Mouse (Mus musculus) lung, embryonic 15.5 days (tissue): ENCODE results near the gene Gsto2. TPM values are rescaled to one million over a fixed set of nuclear protein-coding genes. Genes with fewer than 3 reads are reported as not detected.

Experiments used
- ATAC-seq: fragments of 200-750 bp; cut with Nextera tagmentation; 2 replicates; pipeline ENCODE4 v1.8.0; 2017; ENCODE audit warnings: moderate number of reproducible peaks, borderline replicate concordance; ENCODE audit not compliant: low FRiP score, low TSS enrichment; ENCODE audit errors: extremely low read depth
- H3K27ac ChIP-seq: fragments of 300-500 bp; sonication (generic); 2 replicates; pipeline ENCODE4 v1.5.1; 2015; ENCODE audit warnings: moderate library complexity, mild to moderate bottlenecking, inconsistent platforms
- H3K27me3 ChIP-seq: fragments of 300-500 bp; sonication (generic); 2 replicates; pipeline ENCODE4 v1.6.1; 2015; ENCODE audit warnings: inconsistent platforms
- H3K36me3 ChIP-seq: fragments of 300-500 bp; sonication (generic); 2 replicates; pipeline ENCODE4 v1.6.1; 2015; ENCODE audit warnings: inconsistent platforms
- H3K4me1 ChIP-seq: fragments of 300-500 bp; sonication (generic); 2 replicates; pipeline ENCODE4 v1.6.1; 2015; ENCODE audit warnings: inconsistent platforms
- H3K4me2 ChIP-seq: fragments of 300-500 bp; sonication (generic); 2 replicates; pipeline ENCODE4 v1.6.1; 2015; ENCODE audit warnings: inconsistent platforms, mild to moderate bottlenecking, moderate library complexity
- H3K4me3 ChIP-seq: fragments of 300-500 bp; sonication (generic); 2 replicates; pipeline ENCODE4 v1.5.1; 2015; ENCODE audit warnings: mild to moderate bottlenecking, inconsistent platforms
- H3K9ac ChIP-seq: fragments of 300-500 bp; sonication (generic); 2 replicates; pipeline ENCODE4 v1.6.1; 2015; ENCODE audit warnings: inconsistent platforms
- H3K9me3 ChIP-seq: fragments of 300-500 bp; sonication (generic); 2 replicates; pipeline ENCODE4 v1.6.1; 2016; ENCODE audit warnings: inconsistent platforms
- WGBS: fragments of 180-500 bp; shearing (Covaris S2); methylation state at CpG from one replicate; pipeline ENCODE4 v1.1.7; 2015; 5-methylcytosine and 5-hydroxymethylcytosine counted together
- polyA plus RNA-seq: library from polyadenylated mRNA; unstranded; fragments of >200 nt; fragmentation: Nextera tagmentation; extraction: Ambion mirVana; gene quantifications from 2 replicates; pipeline ENCODE4 v1.2.1, GENCODE M21; 2015

The Gsto2 gene
- polyA plus RNA-seq, 1 experiment from 2014 or later = 1.1 TPM

DNA sequence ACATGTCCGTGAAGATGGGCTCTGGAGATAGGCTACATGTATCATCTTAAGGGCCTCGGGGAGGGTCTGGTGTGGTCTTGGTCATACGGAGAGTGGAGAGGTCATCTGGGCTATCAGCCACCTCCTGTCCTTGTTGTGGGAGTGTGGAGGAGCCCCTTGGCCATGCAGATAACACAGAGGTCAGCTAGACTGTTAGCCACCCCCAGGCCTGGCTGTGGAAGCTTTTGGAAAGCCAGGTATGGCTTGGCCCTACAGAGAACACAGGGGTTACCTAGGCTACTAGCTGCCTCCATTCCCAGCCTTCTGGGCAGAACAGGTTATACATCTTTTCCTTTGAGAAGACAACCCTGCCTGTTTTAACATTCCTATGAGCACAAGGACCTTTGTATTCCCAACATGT is 2.8 kb upstream of the Gsto2 start:
- ATAC-seq = no peak
- no peak overlapping the region for H3K9ac ChIP-seq
- H3K4me3 ChIP-seq = no peak overlapping the region
- H3K9me3 ChIP-seq = no peaks in the 10 kb centered on the region
- no peaks in the 10 kb centered on the region; the same call in 1 of the 2 replicates for H3K36me3 ChIP-seq
- H3K4me2 ChIP-seq = no peak overlapping the region
- no peaks in the 10 kb centered on the region for H3K27me3 ChIP-seq
- H3K4me1 ChIP-seq = peaks cover 5% of the 10 kb centered on the region; the same call in 1 of the 2 replicates
- 93% methylated on average over 3 of the region's 3 CpGs for WGBS
- H3K27ac ChIP-seq = no peak overlapping the region

DNA sequence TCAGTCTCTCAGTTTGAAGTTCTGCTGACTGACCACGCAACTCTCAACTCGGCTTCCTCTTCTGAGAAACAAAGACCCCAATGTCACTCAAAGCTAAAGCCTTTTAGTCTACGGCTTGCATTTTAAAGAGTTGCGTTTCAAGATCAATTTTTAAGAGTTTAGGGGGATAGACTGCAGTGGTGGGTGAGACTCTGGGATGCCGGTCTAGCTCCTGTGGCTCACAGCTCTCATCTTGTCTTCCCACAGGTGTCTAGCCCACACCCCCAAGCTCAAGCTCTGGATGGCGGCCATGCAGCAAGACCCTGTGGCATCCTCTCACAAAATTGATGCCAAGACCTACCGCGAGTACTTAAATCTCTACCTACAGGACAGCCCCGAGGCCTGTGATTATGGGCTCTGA is 1.3 kb upstream of the Gsto2 start:
- WGBS = 95% methylated on average over 9 of the region's 9 CpGs

DNA sequence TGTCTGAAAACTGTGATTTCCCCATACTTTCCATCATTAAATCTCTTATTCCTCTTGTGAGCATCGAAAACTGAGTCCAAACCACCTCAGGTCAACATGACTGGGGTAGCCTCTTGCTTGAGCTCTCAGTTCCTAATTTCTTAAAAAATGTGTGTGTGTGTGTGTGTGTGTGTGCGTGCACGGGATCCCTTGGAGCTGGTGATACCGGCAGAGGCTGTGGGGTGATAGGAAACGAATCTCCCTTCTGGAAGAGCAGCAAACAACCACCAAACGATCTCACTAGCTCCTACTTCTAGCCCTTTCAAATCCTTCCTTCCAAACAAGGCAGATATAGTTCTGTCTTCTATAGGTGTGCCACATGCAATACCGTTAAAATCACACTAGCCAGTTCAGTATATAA is 613 bp upstream of the Gsto2 start:
- Histone ChIP-seq H3K36me3 (no peaks in the 10 kb centered on the region; the same call in 1 of the 2 replicates), H3K9ac (no peak overlapping the region), H3K27me3 (no peaks in the 10 kb centered on the region), H3K9me3 (no peaks in the 10 kb centered on the region), H3K4me1 (peaks cover 5% of the 10 kb centered on the region; the same call in 1 of the 2 replicates), H3K4me2 (peak overlapping the region; percentile 97), H3K27ac (no peak overlapping the region), H3K4me3 (peak overlapping the region; percentile 70)
- 82% methylated on average over 7 of the region's 7 CpGs for WGBS
- no peak for ATAC-seq

More for the DNA sequence above, 1.3 kb upstream of the Gsto2 start:
- Histone ChIP-seq H3K9ac (no peak overlapping the region), H3K4me3 (no peak overlapping the region), H3K4me2 (no peak overlapping the region), H3K27ac (no peak overlapping the region), H3K27me3 (no peaks in the 10 kb centered on the region), H3K9me3 (no peaks in the 10 kb centered on the region), H3K36me3 (no peaks in the 10 kb centered on the region; the same call in 1 of the 2 replicates), H3K4me1 (peaks cover 5% of the 10 kb centered on the region; the same call in 1 of the 2 replicates)
- ATAC-seq = no peak

DNA sequence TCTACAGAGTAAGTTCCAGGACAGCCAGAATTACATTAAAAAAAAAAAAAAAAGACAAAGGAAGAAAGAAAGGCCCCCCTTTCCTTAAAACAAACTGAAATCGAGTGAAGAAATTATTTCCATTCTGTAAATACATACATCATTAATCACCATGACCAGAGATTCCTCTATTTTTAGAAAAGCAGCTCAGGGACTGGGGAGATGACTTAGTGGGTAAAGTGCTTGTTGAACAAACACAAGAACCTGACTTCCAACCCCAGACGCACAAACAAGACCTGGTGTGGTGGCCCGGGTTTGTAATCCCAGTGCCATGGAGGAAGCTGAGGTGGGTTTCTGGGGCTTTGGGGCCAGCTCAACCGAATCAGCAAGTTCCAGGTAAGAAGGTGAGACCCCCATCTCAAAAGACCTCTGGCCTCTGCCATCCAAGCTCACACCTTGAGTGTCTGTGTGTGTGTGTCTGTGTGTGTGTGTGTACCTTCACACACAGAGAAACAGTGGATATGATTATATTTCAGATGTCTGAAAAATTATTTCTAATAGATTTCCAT is 2.4 kb downstream of the Gsto2 start:
- Histone ChIP-seq H3K4me3 (no peak overlapping the region), H3K4me1 (peaks cover 5% of the 10 kb centered on the region; the same call in 1 of the 2 replicates), H3K9me3 (no peaks in the 10 kb centered on the region), H3K27ac (no peak overlapping the region), H3K9ac (no peak overlapping the region), H3K36me3 (no peaks in the 10 kb centered on the region), H3K4me2 (no peak overlapping the region), H3K27me3 (no peaks in the 10 kb centered on the region)
- 47% methylated on average over 4 of the region's 4 CpGs for WGBS
- ATAC-seq = no peak

DNA sequence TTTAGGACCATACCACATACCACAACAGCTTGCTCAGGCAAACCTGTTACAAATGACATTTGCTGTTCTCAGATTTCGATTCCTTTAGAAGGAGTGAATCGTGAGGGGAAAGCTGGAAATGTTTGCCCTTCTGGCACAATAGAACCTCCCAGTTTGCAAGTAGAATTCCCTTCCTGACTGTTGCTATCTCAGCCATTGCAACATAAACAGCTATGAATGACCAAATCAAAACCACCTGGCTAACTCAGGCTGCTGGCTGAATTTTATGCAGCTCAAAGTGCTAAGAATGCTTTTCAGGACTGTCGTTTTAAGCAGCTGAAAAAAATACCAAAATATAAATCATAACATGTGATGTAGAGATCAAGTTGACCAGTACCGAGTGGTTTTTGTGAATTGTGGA is 3.6 kb downstream of the Gsto2 start:
- H3K4me2 ChIP-seq = no peak overlapping the region
- no peak overlapping the region for H3K9ac ChIP-seq
- H3K9me3 ChIP-seq = no peaks in the 10 kb centered on the region
- H3K4me1 ChIP-seq = peaks cover 5% of the 10 kb centered on the region; the same call in 1 of the 2 replicates
- H3K27ac ChIP-seq = no peak overlapping the region
- H3K4me3 ChIP-seq = no peak overlapping the region
- 35% methylated on average over 4 of the region's 4 CpGs for WGBS
- 0 out of 2 replicates have a peak, but pooled peaks cover under 1% of the 10 kb centered on the region for H3K27me3 ChIP-seq
- ATAC-seq = no peak
- H3K36me3 ChIP-seq = no peaks in the 10 kb centered on the region

DNA sequence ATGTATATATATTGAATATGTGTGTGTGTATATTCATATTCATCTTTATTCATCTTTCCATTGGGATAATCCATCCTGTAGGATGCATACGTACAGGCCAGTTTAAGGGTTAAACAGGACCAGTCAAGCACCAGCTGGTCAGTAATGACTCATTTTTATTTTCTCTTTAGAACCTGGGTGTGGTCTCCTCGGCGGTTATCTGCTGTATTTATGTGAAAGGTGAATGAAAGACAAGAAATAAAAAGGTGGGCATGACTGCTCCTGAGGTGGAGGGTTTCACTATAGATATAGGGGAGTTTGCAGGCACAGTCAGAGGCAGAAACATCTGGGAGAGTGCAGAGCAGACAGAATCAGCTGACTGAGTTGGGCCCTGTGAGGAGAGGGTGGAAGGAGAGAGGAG is 4.2 kb downstream of the Gsto2 start:
- 42% methylated on average over 3 of the region's 3 CpGs for WGBS
- H3K9me3 ChIP-seq = no peaks in the 10 kb centered on the region
- H3K4me3 ChIP-seq = no peak overlapping the region
- H3K4me2 ChIP-seq = no peak overlapping the region
- peaks cover 5% of the 10 kb centered on the region; the same call in 1 of the 2 replicates for H3K4me1 ChIP-seq
- H3K9ac ChIP-seq = no peak overlapping the region
- no peak for ATAC-seq
- peaks cover 5% of the 10 kb centered on the region; the same call in 1 of the 2 replicates for H3K27me3 ChIP-seq
- H3K36me3 ChIP-seq = no peaks in the 10 kb centered on the region
- no peak overlapping the region for H3K27ac ChIP-seq

DNA sequence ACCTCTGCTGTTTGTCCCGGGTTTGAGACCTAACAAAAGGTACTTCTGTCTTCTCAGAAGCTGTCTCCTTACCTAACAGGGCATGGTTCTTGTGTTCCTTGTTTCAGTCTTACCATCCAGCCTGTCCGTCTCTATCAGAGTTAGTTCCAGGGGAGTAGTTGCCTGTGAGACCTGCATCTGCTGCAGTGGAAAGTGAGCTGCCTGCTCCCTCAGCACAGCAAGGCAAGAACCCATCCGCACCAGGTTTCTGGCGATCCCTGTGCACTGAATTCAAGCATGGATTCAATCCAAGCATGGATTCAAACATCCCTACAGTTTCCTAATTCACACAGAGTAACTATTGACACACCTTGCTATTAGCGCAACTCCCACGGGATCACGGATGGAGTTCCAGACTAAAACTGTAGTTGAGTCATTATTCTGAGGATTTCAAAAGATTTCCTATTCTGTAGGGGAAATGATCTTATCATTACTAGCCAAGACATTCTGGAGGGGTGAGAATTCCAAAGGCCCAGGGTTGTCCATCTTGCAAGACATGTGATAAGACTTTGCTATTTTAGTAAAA is 4.8 kb downstream of the Gsto2 start:
- Histone ChIP-seq H3K27ac (no peak overlapping the region), H3K9ac (no peak overlapping the region), H3K4me1 (peaks cover under 1% of the 10 kb centered on the region; the same call in 1 of the 2 replicates), H3K4me2 (no peak overlapping the region), H3K9me3 (no peaks in the 10 kb centered on the region), H3K27me3 (peaks cover 10% of the 10 kb centered on the region; the same call in 1 of the 2 replicates), H3K4me3 (no peak overlapping the region), H3K36me3 (no peaks in the 10 kb centered on the region)
- ATAC-seq = no peak
- WGBS = 71% methylated on average over 7 of the region's 7 CpGs

DNA sequence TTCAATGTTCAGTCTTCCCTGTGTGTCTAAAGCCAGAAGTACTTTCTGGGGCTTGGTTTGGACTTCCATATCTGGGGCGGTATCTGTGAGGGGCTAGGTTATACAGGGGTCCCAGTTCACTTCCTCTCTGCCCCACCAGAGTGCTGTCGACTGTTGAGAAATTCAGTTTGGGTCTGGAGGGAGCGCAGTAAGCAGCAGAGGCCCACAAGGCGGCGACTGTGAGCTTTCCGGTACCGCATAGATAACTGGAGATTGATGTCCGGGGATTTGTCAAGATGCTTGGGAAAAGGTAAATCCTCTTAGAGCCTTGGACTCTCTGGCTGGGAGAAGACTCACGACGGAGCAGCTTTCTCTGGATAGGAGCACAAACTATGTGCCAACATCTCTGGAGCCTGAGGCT is 6.2 kb downstream of the Gsto2 start:
- H3K4me3 ChIP-seq = no peak overlapping the region
- H3K9me3 ChIP-seq = no peaks in the 10 kb centered on the region
- H3K4me2 ChIP-seq = no peak overlapping the region
- peaks cover 11% of the 10 kb centered on the region; the same call in 1 of the 2 replicates for H3K27me3 ChIP-seq
- H3K9ac ChIP-seq = no peak overlapping the region
- H3K36me3 ChIP-seq = no peaks in the 10 kb centered on the region
- no peak overlapping the region for H3K27ac ChIP-seq
- no peaks in the 10 kb centered on the region for H3K4me1 ChIP-seq
- ATAC-seq = no peak
- 22% methylated on average over 10 of the region's 10 CpGs for WGBS

DNA sequence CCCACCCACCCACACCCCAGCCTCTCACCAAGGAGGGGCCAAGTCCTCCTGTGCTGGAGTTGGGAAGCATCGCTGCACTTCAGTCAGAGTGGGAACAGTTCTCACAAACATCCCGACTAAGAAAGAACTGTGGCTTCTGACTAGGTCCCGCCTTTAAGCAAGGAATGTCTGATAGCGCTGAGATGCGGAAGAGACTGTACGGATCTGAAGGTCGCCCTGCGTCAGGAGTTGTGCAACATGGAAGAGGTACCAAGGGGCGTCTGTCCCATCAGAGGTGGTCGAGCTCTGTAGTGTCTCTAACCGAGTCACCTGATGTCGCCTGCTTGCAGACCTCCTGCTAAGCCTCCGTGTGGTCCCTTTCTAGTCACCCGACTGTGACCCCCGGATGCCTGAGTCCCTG is 10.9 kb downstream of the Gsto2 start:
- whole genome bisulfite sequencing = 47% methylated on average over 15 of the region's 15 CpGs
- Histone ChIP-seq H3K27me3 (peaks cover 11% of the 10 kb centered on the region; the same call in 1 of the 2 replicates), H3K4me2 (no peak overlapping the region), H3K9ac (no peak overlapping the region), H3K4me1 (no peaks in the 10 kb centered on the region), H3K9me3 (no peaks in the 10 kb centered on the region), H3K36me3 (no peaks in the 10 kb centered on the region), H3K27ac (no peak overlapping the region), H3K4me3 (no peak overlapping the region)
- no peak for ATAC-seq

DNA sequence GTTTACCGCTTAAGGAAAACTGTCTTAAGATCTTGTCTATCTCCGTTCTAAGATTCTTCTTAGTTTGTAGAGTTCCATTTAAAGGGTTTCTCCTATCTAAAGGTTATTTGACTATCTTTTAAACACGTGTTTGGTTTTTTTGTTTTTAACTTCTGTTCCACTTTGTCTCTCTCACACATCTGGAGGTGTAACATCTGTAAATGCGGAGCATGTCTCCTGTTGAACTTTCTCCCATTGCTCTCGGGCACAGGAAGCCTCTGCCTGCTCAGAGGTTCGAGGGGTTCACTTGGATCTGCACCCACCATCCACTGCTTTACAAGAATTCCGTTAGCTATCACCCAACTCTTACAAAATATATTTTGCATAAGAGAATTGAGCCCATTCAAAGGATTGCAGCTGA is 16.2 kb downstream of the Gsto2 start:
- H3K27ac ChIP-seq = no peak overlapping the region
- H3K36me3 ChIP-seq = no peaks in the 10 kb centered on the region
- H3K4me1 ChIP-seq = peaks cover 31% of the 10 kb centered on the region
- ATAC-seq = no peak
- no peak overlapping the region for H3K9ac ChIP-seq
- no peak overlapping the region for H3K4me2 ChIP-seq
- H3K4me3 ChIP-seq = no peak overlapping the region
- WGBS = 67% methylated on average over 7 of the region's 7 CpGs
- H3K9me3 ChIP-seq = no peaks in the 10 kb centered on the region
- no peaks in the 10 kb centered on the region for H3K27me3 ChIP-seq

DNA sequence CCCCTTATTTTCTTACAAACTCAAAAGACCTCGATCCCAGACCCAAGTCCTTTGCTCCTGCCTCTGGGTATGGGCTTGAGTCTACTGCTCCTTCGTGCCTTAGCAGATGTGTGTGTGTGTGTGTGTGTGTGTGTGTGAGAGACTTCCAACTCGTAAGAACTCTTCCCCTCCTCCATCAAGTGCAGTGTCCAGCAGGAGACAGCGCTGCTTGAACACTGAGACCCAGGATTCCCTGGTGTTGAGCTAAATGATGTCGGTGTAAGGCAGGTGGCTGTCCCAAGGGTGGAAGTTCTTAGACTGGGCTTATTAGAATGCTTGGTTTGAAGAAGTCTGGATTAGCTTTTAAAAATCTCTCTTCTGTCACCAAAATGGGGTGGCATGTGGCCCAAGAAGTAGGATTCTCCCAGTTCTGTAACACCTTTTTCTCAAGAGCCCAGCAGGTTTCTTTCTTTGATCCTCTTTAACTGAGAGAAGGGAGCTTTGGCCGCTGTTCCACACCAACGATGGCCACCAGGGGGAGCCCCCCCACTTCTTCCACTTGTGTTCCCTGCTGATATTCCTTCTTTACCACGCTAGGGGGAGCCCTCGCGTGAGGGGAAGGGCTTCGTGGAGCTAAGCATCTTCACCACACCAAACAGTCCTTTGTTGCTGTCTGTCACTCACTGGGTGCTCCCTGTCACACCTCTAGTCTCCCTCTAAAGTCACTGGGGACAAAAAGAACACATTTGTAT is 17.0 kb downstream of the Gsto2 start:
- H3K4me3 ChIP-seq = no peak overlapping the region
- H3K4me1 ChIP-seq = peaks cover 38% of the 10 kb centered on the region
- H3K9me3 ChIP-seq = no peaks in the 10 kb centered on the region
- no peak for ATAC-seq
- 18% methylated on average over 11 of the region's 11 CpGs for WGBS
- H3K27me3 ChIP-seq = no peaks in the 10 kb centered on the region
- H3K27ac ChIP-seq = no peak overlapping the region
- no peaks in the 10 kb centered on the region for H3K36me3 ChIP-seq
- H3K9ac ChIP-seq = no peak overlapping the region
- no peak overlapping the region for H3K4me2 ChIP-seq

DNA sequence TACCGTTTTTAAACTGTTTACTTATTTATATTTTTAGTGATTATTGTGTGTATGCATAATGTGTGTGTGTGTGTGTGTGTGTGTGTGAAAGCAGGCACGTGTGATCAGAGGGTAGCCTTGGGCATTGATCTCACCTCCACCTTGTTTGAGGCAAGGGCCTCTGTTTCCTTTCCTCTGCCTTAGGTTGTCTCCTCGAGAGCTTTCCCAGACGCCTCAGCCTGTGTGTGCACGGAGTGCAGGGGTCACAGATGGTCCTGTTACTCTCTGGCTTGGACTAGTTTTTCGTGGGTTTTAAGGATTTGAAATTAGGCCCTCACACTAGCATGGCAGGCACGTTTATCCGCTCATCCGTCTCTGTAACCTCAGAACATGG is 17.5 kb downstream of the Gsto2 start:
- Histone ChIP-seq H3K27ac (no peak overlapping the region), H3K9ac (no peak overlapping the region), H3K9me3 (no peaks in the 10 kb centered on the region), H3K4me3 (no peak overlapping the region), H3K4me1 (peaks cover 38% of the 10 kb centered on the region), H3K36me3 (no peaks in the 10 kb centered on the region), H3K27me3 (no peaks in the 10 kb centered on the region), H3K4me2 (no peak overlapping the region)
- ATAC-seq = no peak
- WGBS = 47% methylated on average over 9 of the region's 9 CpGs
